Mouse (Mus musculus) lung, embryonic 14.5 days (tissue): ENCODE measurements at regions not wholly inside any gene's neighbourhood (a gene's known extent, or its start where the extent isn't known, plus 50 kb on each side); places are given as distances from the start of the nearest gene placed in this dataset.

ENCODE experiments used
- ATAC-seq: fragments of 200-750 bp; cut with Nextera tagmentation; 2 replicates; pipeline ENCODE4 v1.8.0; 2017; ENCODE audit warnings: mild to moderate bottlenecking, moderate TSS enrichment, moderate library complexity; ENCODE audit not compliant: insufficient read depth
- DNase-seq: peaks from one replicate; pipeline ENCODE4 v3.0.0-alpha.2; 2015
- H3K27ac ChIP-seq: fragments of 300-500 bp; sonication (generic); 2 replicates; pipeline ENCODE4 v1.5.1; 2014; ENCODE audit warnings: low read depth, mild to moderate bottlenecking, moderate library complexity
- H3K27me3 ChIP-seq: fragments of 300-500 bp; sonication (generic); 2 replicates; pipeline ENCODE4 v1.6.1; 2014; ENCODE audit warnings: low read length, control low read depth; ENCODE audit not compliant: insufficient read depth
- H3K36me3 ChIP-seq: fragments of 300-500 bp; sonication (generic); 2 replicates; pipeline ENCODE4 v1.6.1; 2014; ENCODE audit warnings: control low read depth; ENCODE audit not compliant: insufficient read depth
- H3K4me1 ChIP-seq: fragments of 300-500 bp; sonication (generic); 2 replicates; pipeline ENCODE4 v1.6.1; 2014; ENCODE audit warnings: antibody characterized with exemption, control low read depth; ENCODE audit not compliant: insufficient read depth
- H3K4me2 ChIP-seq: fragments of 300-500 bp; sonication (generic); 2 replicates; pipeline ENCODE4 v1.6.1; 2014; ENCODE audit warnings: mild to moderate bottlenecking
- H3K4me3 ChIP-seq: fragments of 300-500 bp; sonication (generic); 2 replicates; pipeline ENCODE4 v1.5.1; 2014; ENCODE audit warnings: low read depth, low read length
- H3K9ac ChIP-seq: fragments of 300-500 bp; sonication (generic); 2 replicates; pipeline ENCODE4 v1.6.1; 2014
- H3K9me3 ChIP-seq: fragments of 300-500 bp; sonication (generic); 2 replicates; pipeline ENCODE4 v1.6.1; 2016; ENCODE audit warnings: low read depth, low read length, control low read depth
- CTCF ChIP-seq: IDR thresholded peaks from 2 replicates; pipeline ENCODE4 v1.5.1; 2016; ENCODE audit warnings: antibody characterized with exemption, low read depth
- WGBS: fragments of 180-500 bp; shearing (Covaris S2); extraction: QIAGEN DNeasy Blood & Tissue Kit; methylation state at CpG from one replicate; pipeline ENCODE4 v1.1.7; 2014; 5-methylcytosine and 5-hydroxymethylcytosine counted together

DNA sequence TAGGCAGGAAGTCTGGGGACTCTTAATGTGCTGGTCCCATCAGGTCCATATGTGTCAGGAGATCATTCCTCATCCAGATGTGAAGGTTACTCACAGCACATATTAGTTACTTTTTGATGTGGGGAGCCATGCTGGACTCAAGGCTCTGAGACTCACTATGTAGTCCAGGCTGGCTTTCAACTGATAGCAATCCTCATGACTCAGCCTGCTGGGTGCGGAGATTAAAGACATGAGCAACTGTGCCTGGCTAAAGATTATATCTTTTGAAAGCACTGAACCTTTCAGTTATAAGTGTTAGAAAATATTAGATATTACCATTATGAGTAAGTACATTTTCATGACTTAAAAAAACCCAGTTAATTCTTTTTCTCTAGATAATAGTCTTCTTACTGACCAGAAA is 155.6 kb upstream of the Itga4 start:
- no peak for TF ChIP-seq CTCF
- Histone ChIP-seq H3K27me3 (no peaks in the 10 kb centered on the region), H3K4me2 (no peak overlapping the region), H3K9ac (no peak overlapping the region), H3K9me3 (no peaks in the 10 kb centered on the region), H3K36me3 (no peaks in the 10 kb centered on the region), H3K27ac (no peak overlapping the region), H3K4me1 (no peaks in the 10 kb centered on the region), H3K4me3 (no peak overlapping the region)
- ATAC-seq (no peak), DNase-seq (no peak)
- WGBS, result 98% methylated on average over 1 of the region's 1 CpGs

DNA sequence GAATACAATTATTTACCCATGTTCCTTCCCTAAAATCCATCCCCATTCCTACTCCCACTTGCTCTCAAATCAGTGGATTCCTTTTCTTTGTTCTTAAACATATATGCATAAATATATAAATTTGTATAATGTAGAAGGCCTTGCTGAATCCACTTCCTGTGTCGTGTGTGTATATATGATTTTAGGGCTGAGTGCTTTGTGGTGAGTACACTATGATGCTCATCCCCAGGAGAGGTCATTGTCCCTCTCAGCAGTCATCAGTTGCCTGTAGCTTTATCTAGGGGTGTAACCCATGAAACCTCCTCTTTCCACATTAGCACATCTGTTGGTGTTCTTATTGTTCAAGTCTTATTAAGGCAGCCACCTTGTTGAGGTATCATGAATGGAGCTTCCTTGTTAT is 143.6 kb upstream of the Itga4 start:
- DNase-seq, result no peak
- WGBS, result 75% methylated on average over 1 of the region's 1 CpGs
- H3K4me1 ChIP-seq, result no peaks in the 10 kb centered on the region
- no peak for ATAC-seq
- no peaks in the 10 kb centered on the region for H3K27me3 ChIP-seq
- no peaks in the 10 kb centered on the region for H3K9me3 ChIP-seq
- TF ChIP-seq CTCF, result no peak
- H3K4me2 ChIP-seq, result no peak overlapping the region
- H3K36me3 ChIP-seq, result no peaks in the 10 kb centered on the region
- H3K4me3 ChIP-seq, result no peak overlapping the region
- no peak overlapping the region for H3K9ac ChIP-seq
- H3K27ac ChIP-seq, result no peak overlapping the region

DNA sequence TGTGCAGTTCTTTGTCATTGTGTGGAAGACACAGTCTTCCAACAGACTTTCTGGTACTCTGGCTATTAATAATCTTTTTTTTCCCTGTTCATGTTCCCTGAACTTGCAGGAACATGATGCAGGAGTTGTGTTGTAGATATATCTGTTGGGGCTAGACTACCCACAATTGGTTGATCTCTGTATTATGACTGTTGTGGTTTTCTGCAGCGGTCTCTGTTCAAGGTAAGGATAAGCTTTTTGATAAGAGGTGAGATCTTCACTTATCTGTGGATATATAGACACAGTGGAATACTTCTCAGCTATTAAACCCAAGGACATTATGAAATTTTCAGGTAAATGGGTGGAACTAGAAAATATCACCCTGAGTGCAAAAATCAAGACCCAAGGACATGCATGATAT is 143.2 kb upstream of the Itga4 start:
- 88% methylated on average over 1 of the region's 1 CpGs for WGBS
- no peak for ATAC-seq
- H3K27me3 ChIP-seq, result no peaks in the 10 kb centered on the region

DNA sequence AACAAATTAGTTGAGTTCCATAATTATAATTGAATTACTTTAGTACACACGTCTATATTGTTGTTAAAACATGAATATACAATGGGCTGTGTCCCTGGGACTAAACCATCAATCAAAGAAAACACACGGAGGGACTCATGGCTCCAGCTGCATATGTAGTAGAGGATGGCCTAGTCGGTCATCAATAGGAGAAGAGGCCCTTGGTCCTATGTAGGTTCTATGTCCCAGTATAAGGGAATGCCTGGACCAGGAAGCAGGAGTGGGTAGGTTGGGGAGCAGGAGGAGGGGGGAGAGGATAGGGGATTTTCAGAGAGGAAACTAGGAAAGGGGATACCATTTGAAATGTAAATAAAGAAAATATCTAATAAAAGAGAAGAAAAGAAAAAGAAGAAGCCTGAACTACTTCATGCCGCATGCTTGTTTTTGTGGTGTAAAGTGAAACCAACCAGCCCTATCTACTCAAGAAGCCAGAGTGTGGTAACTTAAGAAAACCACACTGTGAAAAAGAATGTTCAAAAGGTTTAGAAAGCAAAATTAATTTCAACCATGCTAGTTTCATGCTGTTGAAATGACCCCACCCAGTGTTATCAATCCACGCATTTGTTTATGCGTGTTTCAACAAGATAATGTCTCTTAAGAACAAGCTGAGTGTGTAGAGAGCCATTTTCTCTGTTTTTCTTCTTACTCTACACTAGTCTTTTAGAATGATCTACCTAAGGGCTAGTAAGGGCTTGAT is 134.4 kb upstream of the Itga4 start:
- ATAC-seq, result no peak
- no peak overlapping the region for H3K27ac ChIP-seq
- H3K9ac ChIP-seq, result no peak overlapping the region
- no peak for TF ChIP-seq CTCF
- no peaks in the 10 kb centered on the region for H3K27me3 ChIP-seq
- H3K4me3 ChIP-seq, result no peak overlapping the region
- H3K36me3 ChIP-seq, result no peaks in the 10 kb centered on the region
- 77% methylated on average over 6 of the region's 6 CpGs for WGBS
- no peak for DNase-seq
- no peak overlapping the region for H3K4me2 ChIP-seq
- no peaks in the 10 kb centered on the region for H3K4me1 ChIP-seq
- no peaks in the 10 kb centered on the region for H3K9me3 ChIP-seq

More for the DNA sequence above, 143.2 kb upstream of the Itga4 start:
- Histone ChIP-seq H3K9me3 (no peaks in the 10 kb centered on the region), H3K9ac (no peak overlapping the region), H3K4me2 (no peak overlapping the region), H3K4me3 (no peak overlapping the region), H3K4me1 (no peaks in the 10 kb centered on the region), H3K27ac (no peak overlapping the region), H3K36me3 (no peaks in the 10 kb centered on the region)
- DNase-seq, result no peak
- no peak for TF ChIP-seq CTCF

DNA sequence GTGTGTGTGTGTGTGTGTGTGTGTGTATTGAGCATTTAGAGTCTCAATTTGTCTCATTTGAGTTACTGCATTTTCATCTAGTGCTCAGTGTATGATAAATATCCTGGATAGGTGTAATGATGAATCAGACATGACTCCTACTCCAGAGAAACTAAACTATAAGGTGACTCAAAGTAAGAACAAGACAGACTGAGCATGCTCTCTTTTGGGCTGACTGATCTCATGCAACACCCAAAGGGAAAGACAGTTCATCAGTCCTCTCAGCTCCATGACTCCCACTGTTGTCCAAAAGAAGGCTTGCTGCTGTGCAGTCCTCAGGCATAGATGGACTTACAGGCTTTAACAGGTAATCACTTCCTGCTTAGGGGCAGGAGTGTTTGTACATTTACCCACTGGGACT is 132.7 kb upstream of the Itga4 start:
- H3K36me3 ChIP-seq, result no peaks in the 10 kb centered on the region
- no peak for DNase-seq

DNA sequence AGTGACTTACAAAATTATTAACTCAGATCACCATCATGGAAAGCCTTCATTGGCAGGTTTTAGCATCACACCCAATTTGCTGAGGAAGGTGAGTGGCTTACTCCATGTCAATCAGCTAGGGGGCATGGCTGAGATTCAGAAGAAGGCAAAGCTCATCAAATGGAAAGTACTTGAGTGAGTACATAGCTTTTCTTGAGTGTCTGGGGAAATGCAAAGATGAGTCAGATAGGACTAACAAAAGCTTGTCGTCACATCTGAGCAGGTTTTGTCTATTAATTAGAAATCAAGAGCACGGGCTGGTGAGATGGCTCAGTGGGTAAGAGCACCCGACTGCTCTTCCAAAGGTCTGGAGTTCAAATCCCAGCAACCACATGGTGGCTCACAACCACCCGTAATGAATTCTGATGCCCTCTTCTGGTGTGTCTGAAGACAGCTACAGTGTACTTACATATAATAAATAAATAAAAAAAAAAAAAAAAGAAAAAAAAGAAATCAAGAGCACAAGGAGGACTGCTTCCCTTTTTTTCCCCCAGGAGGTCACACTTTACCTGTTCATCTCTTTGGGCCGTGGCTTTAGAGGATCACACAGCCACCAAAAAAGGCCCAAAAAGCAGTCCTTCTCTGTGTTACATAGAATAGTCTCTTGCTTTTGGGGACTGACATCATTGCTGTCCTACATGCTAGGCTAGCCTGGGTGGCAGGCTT is 130.8 kb upstream of the Itga4 start:
- Histone ChIP-seq H3K4me2 (no peak overlapping the region), H3K27me3 (no peaks in the 10 kb centered on the region), H3K27ac (no peak overlapping the region), H3K36me3 (no peaks in the 10 kb centered on the region), H3K4me3 (no peak overlapping the region), H3K9ac (no peak overlapping the region), H3K4me1 (no peaks in the 10 kb centered on the region), H3K9me3 (no peaks in the 10 kb centered on the region)
- TF ChIP-seq CTCF, result no peak
- DNase-seq, result no peak
- WGBS, result 84% methylated on average over 4 of the region's 5 CpGs
- ATAC-seq, result no peak

More for the DNA sequence above, 132.7 kb upstream of the Itga4 start:
- no peak for ATAC-seq
- H3K4me3 ChIP-seq, result no peak overlapping the region
- no peaks in the 10 kb centered on the region for H3K4me1 ChIP-seq
- H3K27me3 ChIP-seq, result no peaks in the 10 kb centered on the region
- no peak overlapping the region for H3K4me2 ChIP-seq
- TF ChIP-seq CTCF, result no peak
- H3K27ac ChIP-seq, result no peak overlapping the region
- H3K9ac ChIP-seq, result no peak overlapping the region
- no peaks in the 10 kb centered on the region for H3K9me3 ChIP-seq

DNA sequence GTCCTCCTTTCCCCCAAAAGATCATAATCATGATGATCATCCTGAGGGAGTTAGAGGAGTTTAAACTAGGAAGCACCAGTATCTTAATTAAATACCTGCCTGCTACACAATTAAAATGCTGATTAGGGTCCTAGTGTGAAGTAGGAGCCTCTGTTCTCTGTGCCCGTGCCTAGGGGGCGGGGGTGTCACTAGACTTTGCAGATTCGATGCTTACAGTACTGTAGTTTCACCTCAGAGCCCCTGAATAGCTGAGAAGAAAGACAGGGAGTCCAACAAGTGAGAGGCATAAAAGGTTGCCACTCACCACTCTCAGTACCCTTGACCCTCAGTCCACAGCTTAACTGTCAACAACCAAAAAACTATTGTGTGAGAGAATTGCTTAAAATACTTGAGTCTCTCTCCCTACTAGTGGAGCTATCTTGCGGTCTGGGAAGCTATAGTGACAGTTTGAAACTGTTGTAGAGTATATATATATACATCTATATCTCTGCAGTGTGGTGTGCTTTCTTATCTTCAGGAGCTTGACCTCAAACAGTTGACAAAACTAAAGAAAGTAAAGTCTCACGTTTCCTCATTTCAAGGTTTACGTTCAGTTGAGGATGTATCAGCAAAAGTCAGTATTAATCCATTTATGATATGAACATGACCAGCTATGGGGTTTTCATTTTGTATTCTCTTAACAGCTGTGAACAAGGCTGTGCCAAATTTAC is 128.9 kb upstream of the Itga4 start:
- no peaks in the 10 kb centered on the region for H3K9me3 ChIP-seq
- H3K4me3 ChIP-seq, result no peak overlapping the region
- WGBS, result 20% methylated on average over 6 of the region's 6 CpGs
- H3K4me1 ChIP-seq, result no peaks in the 10 kb centered on the region
- no peak overlapping the region for H3K27ac ChIP-seq
- H3K36me3 ChIP-seq, result no peaks in the 10 kb centered on the region
- DNase-seq (no peak), ATAC-seq (no peak)
- no peak for TF ChIP-seq CTCF
- H3K27me3 ChIP-seq, result no peaks in the 10 kb centered on the region
- H3K9ac ChIP-seq, result no peak overlapping the region
- no peak overlapping the region for H3K4me2 ChIP-seq
